Mouse (Mus musculus) stomach, embryonic 16.5 days (tissue): ENCODE results near the gene Pkp4. TPM values are rescaled to one million over a fixed set of nuclear protein-coding genes. Genes with fewer than 3 reads are reported as not detected.
A peak's percentile ranks its signal among the peaks of the same experiment; 100 is the strongest.

Experiments used
- ATAC-seq: fragments of 200-750 bp; cut with Nextera tagmentation; 2 replicates; pipeline ENCODE4 v1.8.0; 2017; ENCODE audit warnings: moderate number of reproducible peaks, moderate TSS enrichment; ENCODE audit not compliant: insufficient read depth, low FRiP score
- H3K27ac ChIP-seq: fragments of 300-500 bp; sonication (generic); 2 replicates; pipeline ENCODE4 v1.5.1; 2014; ENCODE audit warnings: low read length
- H3K27me3 ChIP-seq: fragments of 300-500 bp; sonication (generic); 2 replicates; pipeline ENCODE4 v1.6.1; 2014; ENCODE audit warnings: low read length, control low read depth, mixed read lengths; ENCODE audit not compliant: control insufficient read depth, insufficient read depth
- H3K36me3 ChIP-seq: fragments of 300-500 bp; sonication (generic); 2 replicates; pipeline ENCODE4 v1.6.1; 2014; ENCODE audit warnings: low read length; ENCODE audit not compliant: control insufficient read depth, insufficient read depth
- H3K4me1 ChIP-seq: fragments of 300-500 bp; sonication (generic); 2 replicates; pipeline ENCODE4 v1.6.1; 2014; ENCODE audit warnings: low read length, control low read depth, mixed read lengths; ENCODE audit not compliant: control insufficient read depth, insufficient read depth
- H3K4me2 ChIP-seq: fragments of 300-500 bp; sonication (generic); 2 replicates; pipeline ENCODE4 v1.6.1; 2014; ENCODE audit warnings: low read depth, low read length, mixed read lengths
- H3K4me3 ChIP-seq: fragments of 300-500 bp; sonication (generic); replicated peaks from 2 replicates; pipeline ENCODE4 v1.5.1; 2014; ENCODE audit warnings: mild to moderate bottlenecking, low read length
- H3K9ac ChIP-seq: fragments of 300-500 bp; sonication (generic); 2 replicates; pipeline ENCODE4 v1.6.1; 2014; ENCODE audit warnings: low read length
- H3K9me3 ChIP-seq: fragments of 300-500 bp; sonication (generic); replicated peaks from 2 replicates; pipeline ENCODE4 v1.6.1; 2016; ENCODE audit warnings: low read length, control low read depth; ENCODE audit not compliant: control insufficient read depth
- WGBS: fragments of 180-500 bp; shearing (Covaris S2); extraction: QIAGEN DNeasy Blood & Tissue Kit; methylation state at CpG from one replicate; pipeline ENCODE4 v1.1.7; 2014; 5-methylcytosine and 5-hydroxymethylcytosine counted together
- polyA plus RNA-seq: library from polyadenylated mRNA; unstranded; fragments of >200 nt; fragmentation: Nextera tagmentation; extraction: Ambion mirVana; gene quantifications from 2 replicates; pipeline ENCODE4 v1.2.1, GENCODE M21; 2015

Gene Pkp4
- polyA plus RNA-seq: 30.0 and 32.6 TPM in 2 replicates

DNA sequence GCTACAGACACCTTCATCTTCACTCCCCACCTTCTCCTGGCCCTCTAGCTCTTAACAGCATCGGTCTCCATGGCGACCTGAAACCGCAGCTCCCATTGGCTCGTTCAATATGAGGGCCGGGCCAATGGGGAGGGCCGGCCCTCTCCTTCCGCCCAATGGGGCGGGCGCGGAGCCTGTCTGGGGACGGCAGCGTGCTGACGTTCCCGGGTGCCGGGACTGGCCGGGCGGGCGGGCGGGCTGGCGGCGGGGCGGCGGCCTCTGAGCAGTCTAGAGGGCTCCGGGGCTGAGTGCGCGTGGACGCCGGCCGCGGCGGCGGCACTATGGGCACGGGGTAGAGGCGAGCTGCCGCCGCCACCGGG, at the start of gene Pkp4, which contains the start of gene Ccdc148:
Gene Pkp4, plus strand, starts transcription at position 246 of the 359 bp plus-strand sequence.
Gene Ccdc148, minus strand, starts transcription at position 79 of the 359 bp plus-strand sequence.
- H3K27me3 ChIP-seq: no peaks in the 10 kb centered on the region
- peak within 1 kb of the TSS; percentile 77 for H3K4me2 ChIP-seq
- H3K9me3 ChIP-seq: no peaks in the 10 kb centered on the region
- H3K9ac ChIP-seq: peak within 1 kb of the TSS; percentile 94
- H3K4me3 ChIP-seq: peak within 1 kb of the TSS; percentile 95
- H3K4me1 ChIP-seq: peaks cover 11% of the 10 kb centered on the region
- H3K36me3 ChIP-seq: no peaks in the 10 kb centered on the region
- WGBS: under 1% methylated on average over 37 of the region's 37 CpGs
- H3K27ac ChIP-seq: peak within 1 kb of the TSS; percentile 90
- peak; percentile 97 for ATAC-seq

DNA sequence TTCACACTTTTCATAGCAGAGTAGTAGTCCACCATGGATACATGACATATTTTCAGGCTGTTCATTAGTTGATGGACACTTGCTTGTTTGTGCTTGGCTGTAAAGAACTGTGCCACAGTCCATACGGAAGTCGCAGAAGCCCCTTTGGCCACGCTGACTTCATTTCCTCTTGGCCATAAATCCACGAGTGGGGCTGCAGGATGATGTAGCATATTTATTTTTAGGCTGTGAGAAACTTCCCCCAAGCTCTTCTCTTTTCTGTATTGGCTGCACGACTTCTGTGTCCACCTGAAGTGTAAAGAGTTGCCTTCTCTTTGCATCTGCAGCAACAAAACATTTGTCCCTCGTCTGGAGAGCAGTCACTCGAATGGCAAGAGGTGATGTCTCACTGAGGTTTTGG, 31.6 kb upstream of the Pkp4 start:
- 73% methylated on average over 7 of the region's 7 CpGs for WGBS
- no peak for ATAC-seq

DNA sequence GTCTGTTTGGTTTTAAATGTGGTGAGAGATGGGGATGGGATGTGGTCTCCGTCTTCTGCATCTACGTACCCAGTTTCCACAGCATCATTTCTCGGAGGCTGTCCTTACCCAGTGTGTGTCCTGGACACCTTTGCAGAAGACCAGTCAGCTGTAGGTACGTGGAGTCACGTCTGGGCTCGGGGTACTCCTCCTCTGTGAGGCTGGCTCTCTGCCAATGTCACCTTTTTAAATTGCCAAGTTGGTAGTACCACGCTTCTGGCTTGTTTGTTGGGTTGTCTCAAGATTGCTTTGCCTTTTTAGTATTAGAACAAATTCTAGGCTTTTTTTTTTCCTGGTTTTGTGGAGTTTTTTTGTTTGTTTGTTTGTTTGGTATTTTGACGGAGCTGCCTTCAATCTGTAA, 30.8 kb upstream of the Pkp4 start:
- Histone ChIP-seq H3K9ac (no peak overlapping the region), H3K4me1 (no peaks in the 10 kb centered on the region), H3K36me3 (no peaks in the 10 kb centered on the region), H3K27me3 (no peaks in the 10 kb centered on the region), H3K9me3 (no peaks in the 10 kb centered on the region), H3K27ac (no peak overlapping the region), H3K4me3 (no peak overlapping the region), H3K4me2 (no peak overlapping the region)
- WGBS: 81% methylated on average over 8 of the region's 8 CpGs
- ATAC-seq: no peak

More for the DNA sequence above, 31.6 kb upstream of the Pkp4 start:
- Histone ChIP-seq H3K27me3 (no peaks in the 10 kb centered on the region), H3K4me2 (no peak overlapping the region), H3K27ac (no peak overlapping the region), H3K4me1 (no peaks in the 10 kb centered on the region), H3K9me3 (no peaks in the 10 kb centered on the region), H3K9ac (no peak overlapping the region), H3K4me3 (no peak overlapping the region), H3K36me3 (no peaks in the 10 kb centered on the region)

DNA sequence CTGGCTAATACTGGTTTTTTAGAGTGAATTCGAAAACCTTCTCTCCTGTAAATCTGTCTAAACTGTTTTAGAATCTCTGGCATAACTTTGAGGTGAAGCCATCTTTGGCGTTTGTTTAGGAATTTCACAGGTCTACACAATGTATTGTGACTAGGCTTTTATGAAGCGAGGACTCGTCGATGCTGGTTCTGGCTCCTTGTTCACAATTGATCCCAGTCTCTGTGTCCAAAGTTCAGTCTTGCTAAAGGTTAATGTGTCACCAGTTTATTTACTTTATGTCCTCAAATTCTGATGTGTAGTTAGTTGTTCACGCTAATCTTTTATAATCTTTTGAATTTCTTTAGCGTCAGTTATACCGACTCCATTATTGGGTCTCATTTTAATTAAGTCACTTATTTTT, 29.6 kb upstream of the Pkp4 start:
- WGBS: 64% methylated on average over 8 of the region's 8 CpGs

DNA sequence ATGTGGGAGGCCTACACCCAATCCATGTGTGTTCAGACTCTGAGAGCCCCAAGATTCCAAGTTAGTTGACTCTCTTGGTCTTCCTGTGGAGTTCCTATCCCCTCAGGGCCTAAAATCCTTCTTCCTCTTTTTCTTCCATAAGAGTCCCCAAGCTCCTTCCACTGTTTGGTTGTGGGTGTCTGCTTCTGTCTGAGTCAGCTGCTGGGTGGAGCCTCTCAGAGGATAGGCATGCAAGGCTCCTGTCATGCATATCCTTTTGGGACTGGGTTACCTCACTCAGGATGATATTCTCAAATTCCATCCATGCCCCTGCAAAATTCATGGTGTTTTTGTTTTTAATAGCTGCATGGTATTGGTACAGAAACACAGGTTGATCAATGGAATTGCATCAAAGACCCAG, 5.2 kb upstream of the Pkp4 start:
- no peak for ATAC-seq
- no peak overlapping the region for H3K4me2 ChIP-seq
- no peaks in the 10 kb centered on the region for H3K4me1 ChIP-seq
- no peak overlapping the region for H3K27ac ChIP-seq
- no peaks in the 10 kb centered on the region for H3K9me3 ChIP-seq
- no peaks in the 10 kb centered on the region for H3K27me3 ChIP-seq
- no peak overlapping the region for H3K4me3 ChIP-seq
- H3K9ac ChIP-seq: no peak overlapping the region
- H3K36me3 ChIP-seq: no peaks in the 10 kb centered on the region

More for the DNA sequence above, 29.6 kb upstream of the Pkp4 start:
- Histone ChIP-seq H3K27me3 (no peaks in the 10 kb centered on the region), H3K4me1 (no peaks in the 10 kb centered on the region), H3K27ac (no peak overlapping the region), H3K4me2 (no peak overlapping the region), H3K9ac (no peak overlapping the region), H3K36me3 (no peaks in the 10 kb centered on the region), H3K4me3 (no peak overlapping the region), H3K9me3 (no peaks in the 10 kb centered on the region)
- ATAC-seq: no peak

DNA sequence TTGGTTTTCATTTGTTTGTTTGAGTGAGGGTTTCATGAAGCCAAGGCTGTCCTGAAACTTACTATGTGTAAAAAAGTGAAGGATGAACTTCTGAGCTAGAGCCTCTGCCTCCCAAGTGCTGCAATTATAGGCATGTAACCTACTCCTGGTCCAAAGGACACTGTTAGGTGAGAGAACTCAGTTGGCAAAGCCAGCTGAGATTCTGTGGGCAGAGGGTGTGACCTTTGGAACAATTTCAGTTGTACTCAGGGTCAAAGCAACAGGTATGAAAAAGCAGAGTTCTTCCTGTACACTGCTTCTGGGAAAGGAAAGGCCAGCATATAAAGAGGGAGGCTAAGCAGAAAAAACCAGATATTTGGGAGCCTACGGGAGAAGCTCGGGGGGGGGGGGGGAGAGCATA, 2.5 kb upstream of the Pkp4 start:
- Histone ChIP-seq H3K4me2 (no peak overlapping the region), H3K4me3 (no peak overlapping the region), H3K4me1 (peaks cover 4% of the 10 kb centered on the region; the same call in 1 of the 2 replicates), H3K9ac (no peak overlapping the region), H3K9me3 (no peaks in the 10 kb centered on the region), H3K27ac (no peak overlapping the region), H3K27me3 (no peaks in the 10 kb centered on the region), H3K36me3 (no peaks in the 10 kb centered on the region)
- ATAC-seq: no peak
- 62% methylated on average over 2 of the region's 2 CpGs for WGBS

DNA sequence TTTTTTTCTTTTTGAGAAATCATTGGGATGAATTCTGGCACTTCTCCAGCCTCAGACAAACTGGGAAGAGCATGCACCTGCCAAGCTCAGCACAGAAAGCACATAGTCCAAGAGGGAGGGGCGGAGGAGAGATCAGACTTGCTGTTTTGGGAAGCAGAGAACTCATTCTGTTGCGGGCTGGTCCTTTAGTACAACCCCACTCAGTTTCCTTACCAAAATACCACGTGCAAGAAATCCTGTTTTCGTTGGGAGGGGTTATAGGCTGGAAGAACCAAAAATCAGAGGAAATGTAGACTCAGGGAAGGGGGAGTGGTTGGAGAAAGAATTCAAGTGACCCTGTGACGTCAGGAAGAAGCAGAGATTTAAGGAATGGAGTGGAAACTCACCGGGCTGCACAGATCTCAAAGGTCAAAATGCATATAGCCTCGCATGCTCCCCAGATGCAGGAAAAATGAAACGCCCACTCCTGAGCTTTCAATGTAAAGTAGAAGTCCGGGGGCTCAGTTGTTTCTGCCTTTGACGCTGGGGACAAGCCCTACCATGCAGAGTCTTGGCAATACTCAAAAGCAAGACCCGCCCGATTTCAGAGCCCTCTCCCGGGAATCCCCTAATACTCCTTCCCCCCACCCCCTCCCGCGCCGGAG, 567 bp upstream of the Pkp4 start:
- under 1% methylated on average over 16 of the region's 16 CpGs for WGBS
- Histone ChIP-seq H3K27me3 (no peaks in the 10 kb centered on the region), H3K4me2 (peak overlapping the region; percentile 77), H3K9ac (peak overlapping the region; percentile 41), H3K9me3 (no peaks in the 10 kb centered on the region), H3K27ac (peak overlapping the region; percentile 3; the same call in 1 of the 2 replicates), H3K4me1 (peaks cover 11% of the 10 kb centered on the region), H3K4me3 (peak overlapping the region; percentile 95), H3K36me3 (no peaks in the 10 kb centered on the region)
- ATAC-seq: peak; percentile 1

DNA sequence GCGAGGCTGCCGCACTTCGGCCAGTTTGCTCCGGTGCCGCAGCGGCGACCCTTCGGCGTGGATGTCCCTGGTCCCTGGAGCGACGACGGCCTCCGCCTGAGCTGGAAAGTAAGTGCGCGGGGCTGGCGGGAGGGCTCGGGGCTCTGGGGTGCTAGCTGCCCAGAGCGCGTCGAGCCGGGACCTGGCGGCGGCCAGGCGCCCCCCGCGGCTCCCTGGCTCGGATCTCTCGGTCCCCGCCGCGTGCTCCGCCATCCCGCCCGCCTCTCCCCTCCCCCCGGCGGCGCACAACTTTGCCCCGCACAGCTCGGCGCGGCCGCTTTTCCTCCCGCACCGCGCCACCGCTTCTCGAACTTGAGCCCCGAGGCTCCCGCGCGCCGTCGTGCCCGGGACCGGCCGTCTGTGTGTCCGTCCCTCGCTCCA, 381 bp downstream of the Pkp4 start:
- Histone ChIP-seq H3K27ac (peak overlapping the region; percentile 90), H3K9me3 (no peaks in the 10 kb centered on the region), H3K4me2 (peak overlapping the region; percentile 55), H3K9ac (peak overlapping the region; percentile 94), H3K4me3 (peak overlapping the region; percentile 95), H3K27me3 (no peaks in the 10 kb centered on the region), H3K4me1 (peaks cover 11% of the 10 kb centered on the region), H3K36me3 (no peaks in the 10 kb centered on the region)
- peak; percentile 39 for ATAC-seq
- WGBS: 0% methylated on average over 45 of the region's 58 CpGs

DNA sequence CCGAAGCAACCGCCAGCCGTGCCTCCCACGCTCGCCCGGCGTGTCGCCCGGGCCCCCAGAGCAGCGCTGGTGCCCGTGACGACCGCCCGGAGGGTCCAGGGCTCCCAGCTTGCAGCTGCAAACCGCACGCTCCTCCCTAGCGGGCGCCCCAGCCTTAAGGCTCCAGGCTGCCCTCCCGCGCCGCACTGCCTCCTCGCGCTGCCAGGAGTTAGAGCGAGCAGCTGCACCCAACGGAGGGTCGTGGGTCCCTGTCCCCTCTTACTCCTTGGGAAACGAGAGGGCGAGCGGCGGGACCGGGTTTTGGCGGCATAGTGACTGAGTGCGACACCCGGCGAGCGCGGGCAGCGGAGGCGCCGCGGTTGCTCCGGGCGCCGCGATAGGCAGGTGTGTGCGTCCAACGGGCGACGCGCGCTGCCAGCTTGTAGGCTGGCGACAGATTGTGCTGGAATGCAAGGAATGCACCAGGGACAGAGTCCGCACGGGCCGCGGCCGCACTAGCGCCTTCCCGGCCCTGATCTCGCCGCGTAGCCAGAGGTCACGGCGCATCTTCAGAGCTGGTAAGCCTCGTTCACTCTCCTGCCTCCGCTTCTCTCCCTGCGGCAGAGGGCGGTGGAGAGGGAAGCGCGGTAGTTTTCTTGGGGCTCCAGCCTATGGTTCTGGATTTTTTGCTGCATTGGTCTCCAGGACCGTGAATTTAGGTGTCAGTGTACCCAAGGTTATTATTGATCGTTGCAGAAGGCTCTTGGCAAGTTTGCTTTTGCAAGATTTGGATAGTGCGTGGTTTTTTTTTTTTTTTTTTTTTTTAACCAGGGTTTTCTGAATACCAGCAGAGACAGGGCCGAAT, 1.0 kb downstream of the Pkp4 start:
- H3K4me2 ChIP-seq: peak overlapping the region; percentile 55
- peak overlapping the region; percentile 94 for H3K9ac ChIP-seq
- H3K27ac ChIP-seq: peak overlapping the region; percentile 90
- WGBS: under 1% methylated on average over 74 of the region's 74 CpGs
- peak; percentile 49; the same call in 1 of the 2 replicates for ATAC-seq
- H3K4me1 ChIP-seq: peaks cover 14% of the 10 kb centered on the region
- H3K36me3 ChIP-seq: no peaks in the 10 kb centered on the region
- H3K4me3 ChIP-seq: peak overlapping the region; percentile 95
- no peaks in the 10 kb centered on the region for H3K27me3 ChIP-seq
- no peaks in the 10 kb centered on the region for H3K9me3 ChIP-seq
